Mouse (Mus musculus): Measurements from ENCODE around the gene Rtl3. TPM values are rescaled to one million over a fixed set of nuclear protein-coding genes. Genes with fewer than 3 reads are reported as not detected.

Gene Rtl3
- polyA plus RNA-seq (2016; fragmentation: Nextera tagmentation; extraction: Ambion mirVana) = 3.8 and 3.9 TPM in 2 replicates

DNA sequence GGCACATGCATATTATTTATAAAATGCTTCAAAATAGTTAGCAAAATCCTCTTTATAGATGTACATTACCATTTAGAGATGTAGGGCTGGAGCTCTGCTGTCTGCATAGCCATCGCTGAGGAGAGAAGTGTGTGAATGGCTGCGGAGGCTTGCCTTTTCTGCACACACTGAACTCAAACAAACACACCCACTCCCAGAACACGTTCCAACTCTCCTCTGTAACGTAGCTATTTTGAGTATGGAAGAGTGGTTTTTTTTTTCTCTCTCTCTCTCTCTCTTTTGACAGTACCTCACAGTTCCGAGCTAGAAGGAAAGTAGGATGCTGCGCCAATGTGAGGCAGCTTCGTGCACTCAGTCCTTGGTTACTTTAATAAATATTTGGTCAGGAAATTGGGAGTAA is at the start of gene Rtl3:
TSS of gene Rtl3 (minus strand) at position 236 of the 400 bp plus-strand sequence.
- Histone ChIP-seq H3K36me3 (no peaks in the 10 kb centered on the region), H3K9ac (no peak within 1 kb of the TSS), H3K4me2 (peak within 1 kb of the TSS; percentile 16), H3K27me3 (replicated peaks) (no peaks in the 10 kb centered on the region), H3K9me3 (replicated peaks) (peaks cover 13% of the 10 kb centered on the region), H3K4me1 (replicated peaks) (no peaks in the 10 kb centered on the region), H3K27ac (ENCODE audit: poor library complexity, severe bottlenecking) (0 out of 2 replicates have a peak within 1 kb of the TSS, but pooled peaks have one; percentile 6), H3K4me3 (no peak within 1 kb of the TSS)
- 48% methylated on average over 7 of the region's 7 CpGs for WGBS
- ATAC-seq (ENCODE audit: insufficient number of reproducible peaks, low FRiP score) = no peak

DNA sequence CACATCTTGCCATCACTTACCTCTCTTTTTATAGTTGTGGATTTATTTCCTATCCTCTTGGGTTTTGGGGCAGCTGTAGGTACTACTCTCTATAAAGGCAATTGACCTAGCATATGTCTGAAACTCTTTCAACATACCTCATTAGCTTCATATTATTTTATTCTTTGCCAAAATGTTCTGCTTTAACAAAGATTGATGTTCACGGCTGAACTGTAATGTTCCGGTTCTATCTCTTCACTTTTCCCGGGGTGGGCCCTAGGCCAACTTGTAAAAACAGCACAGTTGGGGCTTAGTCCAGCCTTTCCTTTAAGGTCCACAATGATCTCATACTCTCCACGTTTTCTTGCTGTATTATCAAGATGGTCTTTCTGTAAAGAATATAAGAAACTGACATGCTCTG is 31.9 kb upstream of the Rtl3 start:
- Histone ChIP-seq H3K9ac (no peak overlapping the region), H3K27me3 (replicated peaks) (no peaks in the 10 kb centered on the region), H3K27ac (ENCODE audit: poor library complexity, severe bottlenecking) (no peak overlapping the region), H3K36me3 (no peaks in the 10 kb centered on the region), H3K4me1 (replicated peaks) (no peaks in the 10 kb centered on the region), H3K9me3 (replicated peaks) (no peaks in the 10 kb centered on the region), H3K4me2 (no peak overlapping the region), H3K4me3 (no peak overlapping the region)
- no peak for ATAC-seq (ENCODE audit: insufficient number of reproducible peaks, low FRiP score)
- WGBS = 45% methylated on average over 4 of the region's 4 CpGs

DNA sequence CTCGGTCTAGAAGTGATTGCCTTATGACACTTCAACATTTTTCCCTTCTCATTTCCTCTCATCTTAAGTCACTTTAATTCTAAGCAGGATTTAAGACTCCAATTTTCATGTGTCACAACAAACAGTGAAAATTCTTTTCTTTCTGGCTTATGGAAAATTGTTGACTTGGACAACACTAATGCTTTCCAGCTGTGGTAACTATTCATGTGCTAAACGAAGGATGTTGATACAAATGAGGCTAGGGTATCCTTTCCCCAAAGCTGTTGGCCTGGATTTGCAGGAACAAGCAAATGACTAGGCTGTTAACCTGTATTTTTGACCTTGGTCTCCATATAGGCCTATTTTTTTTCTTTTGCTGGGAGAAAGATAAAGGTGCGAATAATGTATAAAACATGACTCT is 31.4 kb upstream of the Rtl3 start:
- Histone ChIP-seq H3K27me3 (replicated peaks) (no peaks in the 10 kb centered on the region), H3K9me3 (replicated peaks) (no peaks in the 10 kb centered on the region), H3K9ac (no peak overlapping the region), H3K4me1 (replicated peaks) (no peaks in the 10 kb centered on the region), H3K36me3 (no peaks in the 10 kb centered on the region), H3K4me2 (no peak overlapping the region), H3K4me3 (no peak overlapping the region), H3K27ac (ENCODE audit: poor library complexity, severe bottlenecking) (no peak overlapping the region)
- 37% methylated on average over 3 of the region's 3 CpGs for WGBS
- no peak for ATAC-seq (ENCODE audit: insufficient number of reproducible peaks, low FRiP score)

DNA sequence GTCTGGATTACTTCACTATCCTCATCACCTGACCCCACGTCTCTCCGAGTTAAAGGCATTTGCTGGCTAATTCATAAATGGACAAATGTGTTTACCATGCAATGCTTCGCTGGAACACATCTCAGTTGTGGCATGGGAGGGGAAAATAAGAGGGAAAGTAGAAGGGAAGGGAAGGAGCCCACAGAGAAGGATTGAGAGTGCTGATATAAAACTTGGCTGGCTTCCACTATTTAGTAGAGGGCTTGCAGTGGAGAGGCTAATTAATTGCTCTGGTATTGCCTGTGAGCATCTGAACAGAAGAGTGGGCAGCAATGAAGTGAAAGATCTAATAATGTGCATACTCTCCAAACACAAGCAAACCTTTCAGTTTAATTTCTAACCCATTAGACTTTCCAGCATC is 31.0 kb upstream of the Rtl3 start:
- no peaks in the 10 kb centered on the region for H3K27me3 ChIP-seq (replicated peaks)
- H3K36me3 ChIP-seq = no peaks in the 10 kb centered on the region
- no peaks in the 10 kb centered on the region for H3K9me3 ChIP-seq (replicated peaks)
- H3K4me1 ChIP-seq (replicated peaks) = no peaks in the 10 kb centered on the region
- H3K9ac ChIP-seq = no peak overlapping the region
- H3K4me3 ChIP-seq = no peak overlapping the region
- no peak overlapping the region for H3K27ac ChIP-seq (ENCODE audit: poor library complexity, severe bottlenecking)
- WGBS = 45% methylated on average over 3 of the region's 3 CpGs
- no peak for ATAC-seq (ENCODE audit: insufficient number of reproducible peaks, low FRiP score)
- no peak overlapping the region for H3K4me2 ChIP-seq

DNA sequence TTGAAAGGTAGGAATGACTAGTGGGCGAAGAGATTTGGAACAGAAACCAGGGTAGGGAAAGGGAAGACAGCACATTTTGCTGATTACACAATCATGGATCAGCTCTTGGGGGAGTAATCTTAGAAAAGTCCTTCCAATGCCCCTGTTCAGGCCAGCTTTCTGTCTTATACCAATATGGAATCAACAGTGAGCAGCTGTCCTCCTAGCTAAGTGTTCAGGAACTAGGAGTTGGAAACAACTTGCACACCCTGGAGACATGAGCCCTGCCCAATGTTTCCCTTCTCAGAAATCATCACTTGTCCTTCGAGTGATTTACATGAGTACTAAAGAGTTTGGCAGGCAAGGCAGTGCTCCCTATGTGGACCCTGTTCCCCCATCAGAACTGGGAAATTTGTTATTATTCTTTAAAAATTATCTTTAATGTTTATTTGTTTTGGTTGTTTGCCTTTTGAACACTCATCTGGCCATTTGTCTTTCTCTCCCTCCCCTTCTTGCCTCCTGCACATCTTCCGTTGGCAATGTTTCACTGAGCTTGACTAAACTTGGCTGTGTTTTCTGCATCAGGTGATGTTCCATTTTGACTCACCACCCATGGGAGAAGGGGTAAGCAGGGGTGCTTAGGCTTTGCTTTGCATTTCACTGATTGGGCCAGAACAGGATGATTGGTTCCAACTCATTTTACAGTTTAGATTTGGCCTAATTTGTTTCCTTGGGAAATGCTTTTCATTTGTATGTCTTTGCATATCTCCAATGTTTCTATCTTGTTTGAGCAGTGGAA is 13.3 kb upstream of the Rtl3 start:
- no peaks in the 10 kb centered on the region; the same call in 1 of the 2 replicates for H3K27me3 ChIP-seq (replicated peaks)
- no peaks in the 10 kb centered on the region for H3K4me1 ChIP-seq (replicated peaks)
- H3K4me2 ChIP-seq = no peak overlapping the region
- H3K9me3 ChIP-seq (replicated peaks) = no peaks in the 10 kb centered on the region
- H3K9ac ChIP-seq = no peak overlapping the region
- no peak overlapping the region for H3K27ac ChIP-seq (ENCODE audit: poor library complexity, severe bottlenecking)
- 66% methylated on average over 3 of the region's 3 CpGs for WGBS
- no peak overlapping the region for H3K4me3 ChIP-seq
- H3K36me3 ChIP-seq = no peaks in the 10 kb centered on the region
- ATAC-seq (ENCODE audit: insufficient number of reproducible peaks, low FRiP score) = no peak

DNA sequence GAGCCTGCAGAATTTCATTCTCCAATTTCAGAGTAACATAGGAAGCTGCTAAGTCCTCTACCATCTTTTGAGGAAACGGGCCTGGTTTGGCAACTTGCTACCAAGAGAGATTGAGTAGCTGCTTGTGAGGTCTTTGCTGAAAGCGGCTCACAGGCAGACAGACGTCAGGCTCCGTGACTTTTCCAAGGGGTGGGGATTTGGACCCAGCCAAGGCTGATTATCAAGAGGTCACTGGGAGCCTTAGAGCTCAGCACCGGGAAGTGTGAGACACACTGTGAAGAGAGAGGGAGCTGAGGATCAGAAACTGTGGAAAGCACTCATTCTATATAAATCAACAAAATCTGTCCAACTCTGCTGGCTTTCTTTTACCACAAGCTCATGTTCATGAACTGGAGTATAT is 853 bp downstream of the Rtl3 start:
- Histone ChIP-seq H3K4me2 (peak overlapping the region; percentile 16; the same call in 1 of the 2 replicates), H3K27ac (ENCODE audit: poor library complexity, severe bottlenecking) (0 out of 2 replicates have a peak overlapping the region, but pooled peaks have one; percentile 6), H3K9ac (no peak overlapping the region), H3K4me1 (replicated peaks) (no peaks in the 10 kb centered on the region), H3K27me3 (replicated peaks) (no peaks in the 10 kb centered on the region), H3K4me3 (no peak overlapping the region), H3K36me3 (no peaks in the 10 kb centered on the region), H3K9me3 (replicated peaks) (peaks cover 13% of the 10 kb centered on the region)
- 0 out of 2 replicates have a peak, but pooled peaks have one; percentile 57 for ATAC-seq (ENCODE audit: insufficient number of reproducible peaks, low FRiP score)
- 18% methylated on average over 5 of the region's 5 CpGs for WGBS

DNA sequence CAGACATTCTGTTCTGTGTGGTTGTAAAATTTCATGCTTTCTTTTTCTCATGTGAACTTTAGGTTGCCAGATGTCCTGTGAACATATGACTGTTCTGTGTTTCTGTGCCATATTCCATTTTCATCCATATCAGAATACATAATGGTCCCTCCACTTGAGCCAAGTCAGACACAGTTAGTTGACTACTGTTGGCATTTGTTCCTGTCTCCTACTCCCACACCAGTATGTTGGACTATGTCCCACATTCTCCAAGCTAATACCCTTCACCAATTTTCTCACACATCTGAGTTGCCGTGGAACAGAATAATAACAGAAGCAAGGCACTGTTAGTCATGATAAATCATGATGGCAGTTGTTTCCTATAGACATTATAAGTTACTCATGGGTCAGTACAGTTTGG is 9.9 kb downstream of the Rtl3 start:
- Histone ChIP-seq H3K36me3 (no peaks in the 10 kb centered on the region), H3K9ac (no peak overlapping the region), H3K4me1 (replicated peaks) (no peaks in the 10 kb centered on the region), H3K4me3 (no peak overlapping the region), H3K27ac (ENCODE audit: poor library complexity, severe bottlenecking) (no peak overlapping the region), H3K4me2 (no peak overlapping the region), H3K9me3 (replicated peaks) (no peaks in the 10 kb centered on the region), H3K27me3 (replicated peaks) (no peaks in the 10 kb centered on the region)
- WGBS = 51% methylated on average over 1 of the region's 1 CpGs
- ATAC-seq (ENCODE audit: insufficient number of reproducible peaks, low FRiP score) = no peak

DNA sequence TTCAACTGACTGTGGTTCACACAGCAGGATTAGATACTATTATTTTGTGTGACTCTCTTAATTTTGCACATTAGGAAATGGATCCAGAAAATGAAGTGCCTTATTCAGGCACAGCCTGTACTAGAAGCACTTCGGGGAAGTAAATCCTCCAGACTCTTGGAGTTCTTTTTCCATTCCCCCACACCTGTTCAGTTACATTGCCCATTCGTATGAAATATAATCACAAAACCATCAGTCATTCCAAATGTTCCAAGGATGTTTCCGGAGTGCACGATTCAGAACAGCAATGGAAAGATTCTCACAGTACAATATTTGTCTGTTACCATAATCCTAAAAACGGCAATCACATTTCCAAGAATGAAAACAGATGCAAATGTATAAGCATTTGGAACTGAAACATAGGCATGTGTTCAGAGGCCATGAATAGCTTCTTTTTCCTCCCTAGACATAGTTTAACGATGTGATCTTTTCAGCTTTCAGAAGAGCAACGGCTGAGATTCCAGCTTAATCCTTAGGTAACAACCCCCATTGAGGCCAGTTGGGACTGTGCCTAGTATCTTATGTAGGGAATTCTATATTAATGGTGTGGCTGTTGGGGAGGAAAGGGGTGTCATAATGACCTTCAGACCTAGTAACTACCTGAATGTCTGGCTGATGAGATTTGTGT is 30.8 kb downstream of the Rtl3 start:
- ATAC-seq (ENCODE audit: insufficient number of reproducible peaks, low FRiP score) = no peak
- Histone ChIP-seq H3K36me3 (no peaks in the 10 kb centered on the region), H3K4me1 (replicated peaks) (no peaks in the 10 kb centered on the region), H3K27me3 (replicated peaks) (no peaks in the 10 kb centered on the region), H3K4me2 (no peak overlapping the region), H3K27ac (ENCODE audit: poor library complexity, severe bottlenecking) (no peak overlapping the region), H3K9ac (no peak overlapping the region), H3K4me3 (no peak overlapping the region), H3K9me3 (replicated peaks) (no peaks in the 10 kb centered on the region)
- 71% methylated on average over 7 of the region's 7 CpGs for WGBS

DNA sequence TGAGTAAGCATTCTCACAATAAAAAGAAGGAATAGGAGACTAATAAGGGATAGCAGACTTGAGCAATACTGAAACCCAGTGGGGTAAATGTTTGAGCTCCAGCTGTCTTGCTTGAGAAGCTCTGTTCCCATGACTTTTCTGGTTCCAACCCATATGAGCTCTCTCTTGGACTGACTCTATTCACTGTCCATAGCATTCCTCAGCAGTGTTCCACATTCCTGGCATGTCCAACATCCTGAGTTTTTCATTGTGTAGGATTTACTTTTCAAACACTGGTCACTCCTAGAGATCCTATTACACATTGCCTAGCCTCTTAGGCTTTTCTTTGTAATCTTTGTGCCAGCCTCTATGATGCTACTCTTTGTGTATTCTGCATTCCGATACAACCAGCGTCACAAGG is 36.1 kb downstream of the Rtl3 start:
- Histone ChIP-seq H3K4me2 (no peak overlapping the region), H3K27ac (ENCODE audit: poor library complexity, severe bottlenecking) (no peak overlapping the region), H3K4me1 (replicated peaks) (no peaks in the 10 kb centered on the region), H3K27me3 (replicated peaks) (no peaks in the 10 kb centered on the region), H3K4me3 (no peak overlapping the region), H3K36me3 (no peaks in the 10 kb centered on the region), H3K9me3 (replicated peaks) (no peaks in the 10 kb centered on the region), H3K9ac (no peak overlapping the region)
- WGBS = 73% methylated on average over 2 of the region's 2 CpGs
- ATAC-seq (ENCODE audit: insufficient number of reproducible peaks, low FRiP score) = no peak

DNA sequence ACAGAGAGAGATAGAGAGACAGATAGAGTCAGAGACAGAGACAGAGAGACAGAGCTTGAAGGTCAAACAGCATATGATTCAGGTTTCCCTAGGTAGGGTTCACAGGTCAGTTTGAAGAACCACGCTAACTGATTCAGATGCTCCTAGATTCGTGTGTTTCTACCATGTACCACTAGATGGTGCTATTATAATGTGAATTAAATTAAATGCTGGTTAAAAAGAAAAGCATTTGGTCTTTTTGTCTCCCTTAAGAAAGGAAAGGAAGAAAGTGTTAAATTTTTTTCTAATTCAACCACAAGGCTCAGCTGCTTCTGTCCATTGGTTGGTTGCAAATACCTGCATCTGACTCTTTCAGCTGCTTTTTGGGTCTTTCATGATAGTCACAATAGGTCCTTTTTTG is 45.8 kb downstream of the Rtl3 start:
- H3K36me3 ChIP-seq = no peaks in the 10 kb centered on the region

More for the DNA sequence above, 45.8 kb downstream of the Rtl3 start:
- Histone ChIP-seq H3K4me3 (no peak overlapping the region), H3K27me3 (replicated peaks) (no peaks in the 10 kb centered on the region), H3K9ac (no peak overlapping the region), H3K4me2 (no peak overlapping the region), H3K27ac (ENCODE audit: poor library complexity, severe bottlenecking) (no peak overlapping the region), H3K4me1 (replicated peaks) (no peaks in the 10 kb centered on the region), H3K9me3 (replicated peaks) (no peaks in the 10 kb centered on the region)
- ATAC-seq (ENCODE audit: insufficient number of reproducible peaks, low FRiP score) = no peak
- 14% methylated on average over 2 of the region's 2 CpGs for WGBS

Measured in heart, embryonic 12.5 days (tissue).